Mouse (Mus musculus) forelimb bud, embryonic 11.5 days (tissue): ENCODE results near the gene Pfkl.
"Not testable (repeated sequence)": the region's sequence is repeated elsewhere in the genome, so short reads cannot be mapped to it uniquely, and the experiment has no call there.

ENCODE experiments used
- DNase-seq: peaks from one replicate; pipeline ENCODE4 v3.0.0-alpha.2; 2012; ENCODE audit warnings: low read depth, low spot score

Pfkl gene

GRCm38 (mm10) chr10:78012661-78013495 lies 3.0 kb upstream of the Pfkl start:
- DNase-seq = no peak

- not testable (repeated sequence) for DNase-seq
Observed at GRCm38 (mm10) chr10:78011116-78011515, 1.2 kb upstream of the Pfkl start.

- no peak for DNase-seq
Observed at GRCm38 (mm10) chr10:78010335-78010734, 452 bp upstream of the Pfkl start.

- DNase-seq = peak; percentile 90
Observed at GRCm38 (mm10) chr10:78009184-78009944, 519 bp downstream of the Pfkl start.

- DNase-seq = no peak
Observed at GRCm38 (mm10) chr10:78008169-78008568, 1.7 kb downstream of the Pfkl start.

GRCm38 (mm10) chr10:78007203-78007602 lies 2.7 kb downstream of the Pfkl start:
- DNase-seq = no peak

GRCm38 (mm10) chr10:78005791-78006438 lies 4.0 kb downstream of the Pfkl start:
- no peak for DNase-seq

GRCm38 (mm10) chr10:78004479-78005100 lies 5.3 kb downstream of the Pfkl start:
- DNase-seq = no peak

- no peak for DNase-seq
Observed at GRCm38 (mm10) chr10:78002316-78002715, 7.6 kb downstream of the Pfkl start.

GRCm38 (mm10) chr10:78001796-78002195 lies 8.1 kb downstream of the Pfkl start:
- no peak for DNase-seq

GRCm38 (mm10) chr10:78000200-78000599 lies 9.7 kb downstream of the Pfkl start:
- no peak for DNase-seq

- DNase-seq = no peak
Observed at GRCm38 (mm10) chr10:77995639-77996038, 14.2 kb downstream of the Pfkl start.

GRCm38 (mm10) chr10:77985775-77986174 lies 24.1 kb downstream of the Pfkl start:
- DNase-seq = no peak

- DNase-seq = peak; percentile 85
Observed at GRCm38 (mm10) chr10:77984660-77985059, 25.2 kb downstream of the Pfkl start.

GRCm38 (mm10) chr10:77978351-77979350 lies 31.2 kb downstream of the Pfkl start, which contains the start of gene 1810043G02Rik:
1810043G02Rik (plus strand) TSS chr10:77978524.
- DNase-seq = peak; percentile 96

GRCm38 (mm10) chr10:77976458-77977150 lies 33.3 kb downstream of the Pfkl start:
- no peak for DNase-seq

GRCm38 (mm10) chr10:77975653-77976052 lies 34.2 kb downstream of the Pfkl start:
- DNase-seq = no peak

GRCm38 (mm10) chr10:77974811-77975210 lies 35.1 kb downstream of the Pfkl start:
- no peak for DNase-seq

- DNase-seq = no peak
Observed at GRCm38 (mm10) chr10:77974323-77974722, 35.6 kb downstream of the Pfkl start.
